Mouse (Mus musculus): ENCODE data around the gene Wdfy4. TPM values are rescaled to one million over a fixed set of nuclear protein-coding genes. Genes with fewer than 3 reads are reported as not detected.

The Wdfy4 gene
- total RNA-seq (2017) = 58.7 and 94.4 TPM in 2 replicates

DNA sequence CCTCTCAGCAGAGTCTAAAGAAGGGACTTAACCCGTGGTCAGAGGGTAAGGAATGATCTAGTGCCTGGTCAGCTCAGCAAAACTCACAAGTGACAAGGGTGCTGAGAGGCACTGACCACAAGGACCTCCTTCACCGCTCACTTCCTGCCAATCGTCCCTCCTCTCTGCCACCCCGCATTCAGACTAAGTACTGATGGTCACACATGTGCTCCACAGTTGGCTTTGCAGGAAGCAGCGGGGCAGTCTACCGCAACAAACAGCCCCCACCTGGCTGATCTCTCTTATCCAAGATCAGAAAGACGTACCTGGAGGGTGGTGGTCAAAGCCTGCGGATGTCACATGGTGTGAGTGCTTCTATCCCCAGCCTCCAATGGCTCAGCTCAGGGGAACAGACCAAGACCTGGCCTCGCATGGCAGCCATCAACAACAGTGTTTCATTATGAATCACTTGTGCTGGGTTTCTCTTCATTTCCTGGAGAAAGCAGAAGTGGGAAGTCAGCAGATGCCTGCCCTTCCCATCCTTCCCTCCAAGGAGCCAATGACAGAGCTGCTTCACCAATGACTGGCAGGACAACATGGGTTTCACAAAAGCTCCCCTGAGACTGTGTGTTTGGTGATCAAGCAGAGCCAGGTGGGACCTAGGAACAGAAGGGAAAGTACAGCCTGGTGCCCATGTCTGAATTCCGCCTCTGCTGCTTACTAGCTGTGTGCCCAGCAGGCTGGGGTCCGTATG, at the start of gene Wdfy4:
Gene Wdfy4 (minus strand): TSS at position 441 of the 733 bp plus-strand sequence.
- ATAC-seq (replicated peaks in 1 of 2; ENCODE audit: insufficient read depth in 1 of 2, low FRiP score in 2 of 2, low TSS enrichment in 1 of 2, low read depth in 1 of 2, poor library complexity in 2 of 2, severe bottlenecking in 2 of 2) = peak; percentile 96 to 97

DNA sequence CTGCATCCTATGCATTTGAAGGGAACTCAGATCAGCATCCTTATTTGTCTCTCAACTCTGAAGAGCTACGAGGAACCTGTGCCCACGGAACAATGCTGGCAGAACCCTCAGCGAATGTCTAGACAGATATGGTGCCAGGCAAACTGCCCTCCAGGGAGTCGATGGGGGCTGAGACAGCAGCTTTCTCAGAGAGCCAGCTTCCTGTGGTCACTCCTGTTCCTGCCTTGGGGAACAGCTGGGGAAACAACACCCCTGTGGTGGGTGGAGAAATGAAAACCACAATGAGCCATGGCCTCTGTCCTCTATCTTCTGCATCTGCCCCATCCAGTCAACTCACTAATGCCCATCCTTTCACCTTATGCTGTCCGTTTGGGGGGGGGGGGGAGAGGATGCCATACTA, 46.7 kb upstream of the Wdfy4 start:
- peak; percentile 27 to 43; a peak in 2 of 4 replicates for ATAC-seq (replicated peaks in 1 of 2; ENCODE audit: insufficient read depth in 1 of 2, low FRiP score in 2 of 2, low TSS enrichment in 1 of 2, low read depth in 1 of 2, poor library complexity in 2 of 2, severe bottlenecking in 2 of 2)

DNA sequence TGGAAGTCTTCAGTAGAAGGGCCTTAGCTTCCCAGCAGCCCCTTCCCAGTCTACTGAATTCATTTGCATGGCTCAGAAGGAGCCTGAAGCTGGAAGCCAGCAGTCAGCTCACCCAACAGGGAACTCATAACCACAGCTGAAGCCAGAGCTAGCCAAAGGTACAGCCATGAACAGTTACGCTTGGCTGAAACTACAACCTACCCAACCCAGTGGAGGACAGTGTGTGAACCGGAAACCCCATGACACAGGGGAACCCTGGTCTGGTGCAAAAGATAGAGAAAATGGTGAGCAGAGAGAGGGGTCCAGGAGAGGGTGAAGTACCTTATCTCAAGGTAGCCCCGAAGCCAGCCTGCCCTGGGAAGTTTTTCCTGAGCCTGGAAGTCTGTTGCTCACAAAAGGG, 46.0 kb upstream of the Wdfy4 start:
- ATAC-seq (replicated peaks in 1 of 2; ENCODE audit: insufficient read depth in 1 of 2, low FRiP score in 2 of 2, low TSS enrichment in 1 of 2, low read depth in 1 of 2, poor library complexity in 2 of 2, severe bottlenecking in 2 of 2) = 0 out of 4 replicates have a peak, but pooled peaks of 1 of the 2 experiments have one; percentile 12

DNA sequence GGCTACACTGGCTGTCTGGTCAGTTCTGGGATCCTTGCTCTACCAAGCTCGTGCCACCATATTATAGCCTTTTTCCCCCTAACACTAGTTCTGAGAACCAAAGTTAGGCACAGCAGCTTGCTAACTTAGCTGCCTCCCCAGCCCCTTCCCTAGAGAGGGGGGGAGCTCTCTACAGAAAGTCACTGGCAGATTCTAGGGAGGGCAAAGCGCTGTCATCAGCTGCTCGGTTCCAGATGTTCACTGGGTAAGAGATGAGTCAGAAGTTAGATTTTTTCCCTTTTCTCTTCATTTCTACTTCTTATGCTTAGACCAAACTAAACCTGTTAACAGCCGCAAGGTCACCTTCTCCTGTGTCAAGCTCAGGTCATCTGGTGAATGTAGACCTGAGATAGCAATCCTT, 45.4 kb upstream of the Wdfy4 start:
- ATAC-seq (replicated peaks in 1 of 2; ENCODE audit: insufficient read depth in 1 of 2, low FRiP score in 2 of 2, low TSS enrichment in 1 of 2, low read depth in 1 of 2, poor library complexity in 2 of 2, severe bottlenecking in 2 of 2) = no peak

DNA sequence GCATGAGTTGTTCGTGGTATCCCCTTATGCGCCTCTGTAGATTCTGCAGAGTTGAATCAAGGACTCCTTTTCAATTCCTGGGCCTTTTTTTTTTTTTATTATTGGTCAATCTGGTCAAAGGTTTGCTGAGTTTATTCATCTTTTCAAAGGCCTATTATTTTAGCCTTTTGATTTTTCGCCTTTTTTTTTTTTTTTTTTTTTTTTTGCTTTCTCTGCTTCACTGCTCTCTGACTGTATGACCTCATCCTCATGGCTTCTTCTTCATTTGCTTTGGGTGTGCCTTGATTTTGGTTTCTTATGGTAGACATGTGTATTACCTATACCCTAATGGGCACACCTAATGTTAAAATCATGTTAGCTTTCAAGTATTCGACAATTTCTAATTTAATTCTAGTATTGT, 39.9 kb upstream of the Wdfy4 start:
- no peak for ATAC-seq (replicated peaks in 1 of 2; ENCODE audit: insufficient read depth in 1 of 2, low FRiP score in 2 of 2, low TSS enrichment in 1 of 2, low read depth in 1 of 2, poor library complexity in 2 of 2, severe bottlenecking in 2 of 2)

DNA sequence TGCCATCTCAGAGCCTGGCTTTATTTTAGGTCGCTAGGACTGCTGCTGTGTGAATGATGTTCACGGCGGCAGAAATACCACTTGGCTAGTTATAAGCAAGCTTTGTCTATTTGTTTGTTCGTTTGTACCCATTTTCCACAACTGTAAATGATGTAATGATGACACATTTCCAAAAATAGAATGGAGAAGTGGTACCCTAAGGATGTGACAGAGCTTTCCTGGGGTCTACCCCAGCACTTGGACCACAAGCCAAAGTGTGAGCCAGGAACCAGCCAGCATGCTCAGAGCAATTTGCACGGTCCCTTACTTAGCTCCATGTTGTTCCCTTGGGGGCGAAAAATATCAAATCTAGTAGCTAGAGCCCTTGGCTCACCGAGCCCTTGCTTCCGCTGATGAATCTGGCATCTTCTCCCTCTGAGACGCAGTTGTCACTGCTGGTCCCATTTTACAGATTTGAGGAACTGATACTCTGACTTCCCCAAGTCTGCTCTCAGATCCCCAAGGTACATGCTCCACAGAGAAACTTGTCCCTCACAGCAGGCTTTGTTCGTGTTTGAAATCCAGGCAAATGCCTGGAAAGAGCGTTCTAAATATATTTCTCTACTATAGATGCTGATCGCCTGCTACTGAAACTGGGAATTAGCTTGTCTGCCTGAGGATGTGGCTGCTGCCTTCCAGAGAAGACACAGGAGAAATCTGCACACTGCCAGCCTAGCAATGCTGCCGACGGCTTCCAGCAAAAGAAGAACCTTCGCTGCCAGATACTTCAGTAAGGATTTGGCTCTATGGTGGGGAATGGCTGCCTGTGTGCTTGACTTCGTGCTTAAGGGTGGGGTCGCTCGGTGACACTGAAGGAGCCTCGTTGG, 31.3 kb upstream of the Wdfy4 start:
- no peak for ATAC-seq (replicated peaks in 1 of 2; ENCODE audit: insufficient read depth in 1 of 2, low FRiP score in 2 of 2, low TSS enrichment in 1 of 2, low read depth in 1 of 2, poor library complexity in 2 of 2, severe bottlenecking in 2 of 2)

DNA sequence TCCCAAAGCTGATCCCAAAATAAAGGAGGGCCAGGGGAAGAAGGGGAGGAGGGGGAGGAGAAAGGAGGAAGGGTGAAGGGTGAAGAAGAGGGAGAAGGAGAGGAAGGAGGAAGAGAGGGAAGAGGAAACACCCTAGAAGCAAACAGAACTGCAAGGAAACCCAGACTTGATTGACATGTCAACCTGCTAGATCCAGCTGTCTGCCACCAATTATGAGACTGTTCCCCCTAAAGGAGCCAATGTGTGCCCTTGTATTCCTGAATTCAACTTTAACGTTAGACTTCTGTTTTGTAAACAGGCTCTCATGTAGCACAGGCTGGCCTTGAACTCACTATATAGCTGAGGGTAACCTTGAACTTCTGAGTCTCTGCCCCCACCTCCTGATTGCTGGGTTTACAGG, 29.9 kb upstream of the Wdfy4 start:
- ATAC-seq (replicated peaks in 1 of 2; ENCODE audit: insufficient read depth in 1 of 2, low FRiP score in 2 of 2, low TSS enrichment in 1 of 2, low read depth in 1 of 2, poor library complexity in 2 of 2, severe bottlenecking in 2 of 2) = no peak

DNA sequence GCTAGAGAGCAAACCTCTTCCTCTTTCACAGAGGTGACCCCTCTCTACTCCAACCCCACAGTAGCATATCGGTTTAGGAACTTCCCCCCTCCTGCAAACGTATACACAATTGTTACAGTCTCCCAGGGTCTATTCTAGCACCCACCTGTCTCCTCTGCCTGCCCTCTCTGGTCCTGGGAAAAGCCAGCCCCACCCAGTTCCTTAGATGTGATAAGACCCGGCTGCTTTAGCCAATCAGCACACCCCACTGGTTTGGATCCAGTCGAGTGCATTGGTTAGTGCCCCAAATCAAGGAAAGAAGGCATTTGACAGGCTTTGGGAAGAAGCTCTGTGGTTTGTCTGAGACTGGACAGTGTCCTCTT, 29.4 kb upstream of the Wdfy4 start:
- ATAC-seq (replicated peaks in 1 of 2; ENCODE audit: insufficient read depth in 1 of 2, low FRiP score in 2 of 2, low TSS enrichment in 1 of 2, low read depth in 1 of 2, poor library complexity in 2 of 2, severe bottlenecking in 2 of 2) = no peak

DNA sequence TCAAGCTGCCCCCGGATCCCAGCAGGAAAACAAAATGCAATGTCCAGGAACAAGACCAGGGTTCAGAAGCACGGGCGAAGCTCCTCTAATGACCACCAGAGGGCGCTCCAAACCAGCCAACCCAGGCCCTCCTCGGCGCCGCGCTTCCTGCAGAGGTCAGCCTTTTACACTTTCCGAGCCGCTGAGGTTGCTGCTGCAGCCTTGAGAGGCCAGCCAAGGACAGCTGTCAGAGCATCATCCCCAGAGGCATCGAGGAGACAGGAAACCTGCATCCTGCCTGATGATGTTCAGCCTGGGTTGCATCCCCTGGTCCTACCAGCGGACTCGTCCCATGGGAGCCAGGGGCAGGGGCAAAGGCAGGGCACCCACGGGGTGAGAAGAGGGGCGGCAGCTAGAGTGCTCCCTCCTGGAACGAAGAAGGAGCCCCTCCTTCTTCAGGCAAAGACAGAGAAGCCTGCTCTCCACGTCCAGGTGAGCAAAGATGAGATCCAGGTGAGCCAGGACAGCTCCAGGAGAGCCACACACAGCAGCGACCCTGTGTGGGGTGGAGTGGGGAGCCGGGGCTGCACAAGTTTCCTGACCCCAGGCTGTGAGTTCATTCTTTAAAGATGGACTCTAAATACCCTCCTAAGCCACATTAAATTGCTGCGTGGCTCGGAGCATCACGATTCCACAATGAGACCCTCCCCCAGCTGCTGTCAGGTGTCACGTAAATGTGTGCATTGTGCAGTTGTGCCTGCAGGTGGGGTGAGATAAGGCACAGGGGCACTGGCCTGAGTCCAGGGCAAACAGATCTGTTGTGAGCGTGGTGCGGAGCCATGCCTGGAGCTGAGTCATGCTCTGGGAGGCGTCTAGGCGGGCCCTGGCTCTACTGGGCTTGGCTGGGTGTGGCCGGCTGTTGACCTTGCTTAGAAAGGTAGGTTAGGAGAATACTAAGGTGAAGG, 28.8 kb upstream of the Wdfy4 start, which contains the start of gene Arhgap22:
Gene Arhgap22 (plus strand): TSS at position 204 of the 944 bp plus-strand sequence.
- peak; percentile 78 to 82 for ATAC-seq (replicated peaks in 1 of 2; ENCODE audit: insufficient read depth in 1 of 2, low FRiP score in 2 of 2, low TSS enrichment in 1 of 2, low read depth in 1 of 2, poor library complexity in 2 of 2, severe bottlenecking in 2 of 2)

DNA sequence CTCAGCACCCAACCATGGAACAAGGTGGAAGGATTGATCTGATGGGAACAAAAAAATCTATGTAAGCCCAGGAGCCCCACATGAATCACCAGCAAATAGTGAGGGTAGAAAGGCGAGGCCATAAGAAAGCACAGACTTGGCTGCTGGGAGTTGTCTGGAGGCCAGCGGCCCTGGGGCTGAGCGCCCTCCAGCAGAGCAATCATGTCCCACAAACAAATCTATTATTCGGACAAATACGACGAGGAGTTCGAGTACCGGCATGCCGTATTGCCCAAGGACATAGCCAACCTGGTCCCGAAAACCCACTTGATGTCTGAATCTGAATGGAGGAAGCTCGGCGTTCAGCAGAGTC, 27.6 kb upstream of the Wdfy4 start:
- no peak for ATAC-seq (replicated peaks in 1 of 2; ENCODE audit: insufficient read depth in 1 of 2, low FRiP score in 2 of 2, low TSS enrichment in 1 of 2, low read depth in 1 of 2, poor library complexity in 2 of 2, severe bottlenecking in 2 of 2)

DNA sequence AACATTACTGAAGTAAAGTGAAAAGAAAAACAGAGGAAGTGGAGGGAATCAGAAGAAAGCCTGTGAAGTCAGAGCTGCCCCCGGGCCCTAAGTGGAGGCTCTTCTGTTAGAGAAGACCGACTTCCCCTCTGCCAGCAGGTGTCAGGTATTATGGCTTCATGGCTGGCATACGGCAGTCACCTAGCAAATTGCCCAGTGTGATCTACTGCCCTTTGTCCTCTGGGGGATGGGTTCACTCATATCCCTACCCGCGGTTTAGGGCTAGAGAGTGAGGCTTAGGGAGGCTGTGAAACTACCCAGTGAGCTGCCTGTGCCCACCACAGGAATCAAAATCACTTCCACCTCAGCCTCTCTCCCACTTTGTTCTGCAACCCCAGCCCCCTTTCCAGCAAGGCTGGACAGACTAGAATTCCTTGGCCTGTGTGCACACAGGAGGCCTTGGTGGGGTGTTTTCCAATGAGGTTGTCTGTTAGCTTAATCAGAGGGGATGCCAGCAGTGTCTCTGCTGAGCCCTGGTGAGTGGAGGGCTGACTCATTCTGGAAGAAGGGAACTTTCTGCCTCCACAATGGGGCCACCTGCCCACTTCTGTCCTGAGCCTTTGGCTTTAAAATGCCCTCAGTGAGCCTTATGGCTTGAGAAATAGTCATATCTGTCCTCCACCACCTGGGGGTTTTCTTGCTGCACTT, 27.1 kb upstream of the Wdfy4 start:
- ATAC-seq (replicated peaks in 1 of 2; ENCODE audit: insufficient read depth in 1 of 2, low FRiP score in 2 of 2, low TSS enrichment in 1 of 2, low read depth in 1 of 2, poor library complexity in 2 of 2, severe bottlenecking in 2 of 2) = no peak

DNA sequence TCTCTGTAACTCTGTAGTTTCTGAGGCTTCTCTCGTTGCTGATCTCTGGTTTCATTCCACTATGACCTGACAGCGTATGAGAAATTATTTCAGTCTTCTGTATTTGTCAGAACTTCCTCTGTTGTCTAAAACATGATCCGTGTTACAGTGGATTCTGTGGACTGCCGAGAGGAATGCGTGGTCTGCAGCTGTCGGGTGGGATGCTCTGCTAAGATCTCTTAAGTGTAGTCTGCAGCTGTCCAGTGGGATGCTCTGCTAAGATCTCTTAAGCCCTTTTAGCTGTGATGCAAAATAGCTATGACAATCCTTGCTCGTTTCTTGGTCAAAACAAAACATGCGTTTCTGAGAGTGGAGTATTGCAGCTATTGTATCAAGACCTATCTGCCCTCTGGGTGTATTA, 25.5 kb upstream of the Wdfy4 start:
- ATAC-seq (replicated peaks in 1 of 2; ENCODE audit: insufficient read depth in 1 of 2, low FRiP score in 2 of 2, low TSS enrichment in 1 of 2, low read depth in 1 of 2, poor library complexity in 2 of 2, severe bottlenecking in 2 of 2) = no peak

DNA sequence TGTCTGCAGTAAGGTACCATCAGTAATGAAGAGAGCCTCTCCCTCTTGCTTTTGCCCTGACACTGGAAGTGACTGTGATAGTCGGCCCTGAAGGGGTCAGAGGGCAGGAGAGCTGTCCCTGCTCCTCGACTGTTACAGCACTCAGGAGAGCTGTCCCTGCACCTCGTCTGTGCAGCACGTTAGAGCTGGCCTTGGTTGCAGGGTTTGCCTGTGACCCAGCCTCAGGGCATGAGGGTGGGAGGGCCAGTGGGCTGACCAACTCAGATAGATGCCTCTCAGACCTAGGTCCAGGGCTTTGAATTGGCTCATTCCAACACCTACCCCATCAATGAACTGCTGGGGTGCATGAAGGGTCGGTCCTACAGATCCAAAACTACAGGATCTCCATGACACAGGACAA, 23.0 kb upstream of the Wdfy4 start:
- no peak for ATAC-seq (replicated peaks in 1 of 2; ENCODE audit: insufficient read depth in 1 of 2, low FRiP score in 2 of 2, low TSS enrichment in 1 of 2, low read depth in 1 of 2, poor library complexity in 2 of 2, severe bottlenecking in 2 of 2)

DNA sequence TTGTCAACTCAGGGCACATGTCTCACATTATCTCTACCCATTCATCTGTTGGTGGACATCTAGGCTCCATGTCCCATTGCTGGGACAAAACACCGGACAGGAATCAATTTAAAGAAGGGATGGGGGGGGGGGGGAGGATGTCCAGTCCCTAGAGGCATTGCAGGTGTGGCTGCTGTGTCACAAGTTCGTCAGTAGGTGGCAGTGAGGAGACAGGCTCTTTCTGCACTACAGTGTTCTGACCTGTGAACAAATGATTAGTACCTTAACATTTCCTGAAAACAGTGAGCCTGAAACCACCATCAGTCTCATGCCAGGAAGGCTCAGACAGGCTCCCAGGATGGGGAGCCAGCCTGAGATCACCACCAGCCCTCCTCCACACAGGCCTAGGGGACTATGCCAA, 21.7 kb upstream of the Wdfy4 start:
- peak in 1 of 2 experiments; percentile 49; a peak in 1 of 4 replicates for ATAC-seq (replicated peaks in 1 of 2; ENCODE audit: insufficient read depth in 1 of 2, low FRiP score in 2 of 2, low TSS enrichment in 1 of 2, low read depth in 1 of 2, poor library complexity in 2 of 2, severe bottlenecking in 2 of 2)

DNA sequence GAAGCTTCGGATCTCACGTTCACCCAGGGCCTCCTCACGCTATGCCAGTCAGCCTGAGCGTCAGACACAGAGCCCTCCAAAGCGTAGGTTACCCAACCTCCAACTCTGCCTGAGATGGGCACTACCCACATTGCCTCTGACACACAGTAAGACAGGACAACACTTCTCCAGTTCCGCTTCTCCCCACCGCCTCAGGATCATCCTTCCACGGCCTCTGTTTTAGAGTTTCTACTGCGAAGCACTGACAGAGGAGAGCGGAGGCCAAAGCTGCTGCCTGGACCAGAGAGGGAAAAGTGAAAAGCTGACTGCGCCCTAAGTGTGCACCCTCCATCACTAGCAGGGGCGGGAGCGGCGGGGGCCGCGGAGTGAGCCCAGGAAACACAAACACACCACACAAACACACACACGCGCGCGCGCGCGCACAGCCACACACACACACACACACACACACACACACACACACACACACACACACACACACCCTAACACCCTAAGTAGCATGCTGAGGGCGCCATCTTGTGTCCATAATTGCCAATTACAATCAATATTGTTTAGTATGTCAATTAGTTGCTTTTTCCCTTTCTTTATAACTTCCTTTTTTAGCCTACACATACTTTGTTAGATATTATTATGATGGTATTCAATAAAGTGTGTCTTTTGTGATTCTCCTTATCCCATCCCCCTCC, 20.1 kb upstream of the Wdfy4 start:
- no peak for ATAC-seq (replicated peaks in 1 of 2; ENCODE audit: insufficient read depth in 1 of 2, low FRiP score in 2 of 2, low TSS enrichment in 1 of 2, low read depth in 1 of 2, poor library complexity in 2 of 2, severe bottlenecking in 2 of 2)

DNA sequence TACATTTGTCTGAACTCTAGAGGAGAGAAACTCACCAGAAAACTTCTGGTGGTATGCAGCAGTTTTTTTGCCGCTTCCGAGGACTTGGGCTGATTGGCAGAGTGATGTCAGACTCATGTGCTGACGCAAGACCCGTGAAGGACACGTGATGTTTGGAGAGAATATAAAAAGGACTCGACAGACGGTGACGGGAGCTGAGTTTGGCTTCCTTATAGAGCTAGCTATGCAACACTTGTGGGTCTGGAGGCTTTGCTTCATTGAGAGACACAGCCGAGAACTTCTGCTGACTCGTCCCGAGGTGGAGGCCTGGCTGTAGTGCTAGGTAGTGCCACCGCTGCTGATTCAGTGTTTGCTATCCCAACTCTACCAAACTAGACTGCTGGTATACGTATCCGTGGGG, 18.5 kb upstream of the Wdfy4 start:
- ATAC-seq (replicated peaks in 1 of 2; ENCODE audit: insufficient read depth in 1 of 2, low FRiP score in 2 of 2, low TSS enrichment in 1 of 2, low read depth in 1 of 2, poor library complexity in 2 of 2, severe bottlenecking in 2 of 2) = no peak

DNA sequence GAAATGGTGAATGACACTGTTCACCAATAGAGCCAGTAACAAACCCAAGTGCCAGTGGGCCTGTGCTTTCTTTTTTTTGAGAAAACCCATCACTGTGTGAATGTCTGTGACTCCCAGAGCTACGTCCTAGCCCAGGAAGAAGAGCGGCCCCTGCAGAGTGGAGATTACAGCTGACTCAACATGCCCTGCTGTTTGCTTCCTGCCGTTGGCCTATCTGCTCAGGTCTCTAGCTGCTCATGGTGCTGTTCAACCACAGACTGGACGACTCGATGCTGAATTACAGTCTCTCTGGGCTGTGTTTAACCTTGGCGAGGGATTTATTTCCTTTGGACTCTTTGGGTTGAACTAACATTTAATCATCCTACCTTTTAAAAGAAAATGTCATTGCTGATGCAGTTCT, 17.6 kb upstream of the Wdfy4 start:
- peak; percentile 30 to 61; a peak in 3 of 4 replicates for ATAC-seq (replicated peaks in 1 of 2; ENCODE audit: insufficient read depth in 1 of 2, low FRiP score in 2 of 2, low TSS enrichment in 1 of 2, low read depth in 1 of 2, poor library complexity in 2 of 2, severe bottlenecking in 2 of 2)
